Mouse (Mus musculus) liver, embryonic 16.5 days (tissue): ENCODE data around the gene Frmd5. TPM values are rescaled to one million over a fixed set of nuclear protein-coding genes. Genes with fewer than 3 reads are reported as not detected.

ENCODE experiments used
- ATAC-seq: fragments of 200-750 bp; cut with Nextera tagmentation; 2 replicates; pipeline ENCODE4 v1.8.0; 2017; ENCODE audit warnings: low read depth, mild to moderate bottlenecking, moderate number of reproducible peaks, moderate library complexity
- H3K27ac ChIP-seq: fragments of 300-500 bp; sonication (generic); 2 replicates; pipeline ENCODE4 v1.5.1; 2014; ENCODE audit warnings: mild to moderate bottlenecking, low read length
- H3K27me3 ChIP-seq: fragments of 300-500 bp; sonication (generic); 2 replicates; pipeline ENCODE4 v1.6.1; 2014; ENCODE audit warnings: low read depth, low read length, mixed read lengths; ENCODE audit not compliant: control insufficient read depth, insufficient read depth
- H3K36me3 ChIP-seq: fragments of 300-500 bp; sonication (generic); 2 replicates; pipeline ENCODE4 v1.6.1; 2014; ENCODE audit warnings: mild to moderate bottlenecking; ENCODE audit not compliant: control insufficient read depth, insufficient read depth
- H3K4me1 ChIP-seq: fragments of 300-500 bp; sonication (generic); 2 replicates; pipeline ENCODE4 v1.6.1; 2014; ENCODE audit warnings: low read depth, low read length, mixed read lengths; ENCODE audit not compliant: control insufficient read depth
- H3K4me2 ChIP-seq: fragments of 300-500 bp; sonication (generic); 2 replicates; pipeline ENCODE4 v1.6.1; 2014; ENCODE audit warnings: low read depth, low read length, mixed read lengths
- H3K4me3 ChIP-seq: fragments of 300-500 bp; sonication (generic); 2 replicates; pipeline ENCODE4 v1.5.1; 2014; ENCODE audit warnings: low read depth, mild to moderate bottlenecking, low read length
- H3K9ac ChIP-seq: fragments of 300-500 bp; sonication (generic); 2 replicates; pipeline ENCODE4 v1.6.1; 2014; ENCODE audit warnings: low read depth, low read length
- H3K9me3 ChIP-seq: fragments of 300-500 bp; sonication (generic); replicated peaks from 2 replicates; pipeline ENCODE4 v1.6.1; 2016; ENCODE audit warnings: low read length; ENCODE audit not compliant: control insufficient read depth
- whole genome bisulfite sequencing: fragments of 180-500 bp; shearing (Covaris S2); extraction: QIAGEN DNeasy Blood & Tissue Kit; methylation state at CpG from one replicate; pipeline ENCODE4 v1.1.7; 2014; ENCODE audit not compliant: insufficient replicate concordance; 5-methylcytosine and 5-hydroxymethylcytosine counted together
- polyA plus RNA-seq: library from polyadenylated mRNA; unstranded; fragments of >200 nt; fragmentation: Nextera tagmentation; extraction: Ambion mirVana; gene quantifications from 2 replicates; pipeline ENCODE4 v1.2.1, GENCODE M21; 2015

The Frmd5 gene
- polyA plus RNA-seq, 1 experiment from 2014 or later: 0.18 TPM

- no peak for ATAC-seq
- no peaks in the 10 kb centered on the region for H3K27me3 ChIP-seq
- no peaks in the 10 kb centered on the region for H3K4me1 ChIP-seq
- no peak overlapping the region for H3K4me3 ChIP-seq
- H3K9ac ChIP-seq: no peak overlapping the region
- WGBS: 70% methylated on average over 9 of the region's 9 CpGs
- H3K36me3 ChIP-seq: no peaks in the 10 kb centered on the region
- no peak overlapping the region for H3K4me2 ChIP-seq
- H3K27ac ChIP-seq: no peak overlapping the region
- no peaks in the 10 kb centered on the region for H3K9me3 ChIP-seq
These were observed 192.2 kb downstream of the Frmd5 start for GRCm38 (mm10) chr2:121614483-121615198.

GRCm38 (mm10) chr2:121612112-121612511 is 194.8 kb downstream of the Frmd5 start:
- no peak overlapping the region for H3K27ac ChIP-seq
- H3K4me2 ChIP-seq: no peak overlapping the region
- no peaks in the 10 kb centered on the region for H3K27me3 ChIP-seq
- no peak for ATAC-seq
- H3K4me3 ChIP-seq: no peak overlapping the region
- H3K9ac ChIP-seq: no peak overlapping the region
- no peaks in the 10 kb centered on the region for H3K36me3 ChIP-seq
- no peaks in the 10 kb centered on the region for H3K4me1 ChIP-seq
- WGBS: 47% methylated on average over 5 of the region's 5 CpGs
- H3K9me3 ChIP-seq: no peaks in the 10 kb centered on the region

- Histone ChIP-seq H3K4me2 (no peak overlapping the region), H3K9ac (no peak overlapping the region), H3K9me3 (no peaks in the 10 kb centered on the region), H3K4me3 (no peak overlapping the region), H3K4me1 (no peaks in the 10 kb centered on the region), H3K27ac (no peak overlapping the region), H3K27me3 (no peaks in the 10 kb centered on the region), H3K36me3 (no peaks in the 10 kb centered on the region)
- WGBS: 60% methylated on average over 17 of the region's 17 CpGs
- ATAC-seq: no peak
These were observed 196.6 kb downstream of the Frmd5 start for GRCm38 (mm10) chr2:121610008-121610884.

GRCm38 (mm10) chr2:121609141-121609724 is 197.7 kb downstream of the Frmd5 start:
- H3K4me2 ChIP-seq: no peak overlapping the region
- no peaks in the 10 kb centered on the region for H3K36me3 ChIP-seq
- WGBS: 69% methylated on average over 11 of the region's 11 CpGs
- no peak overlapping the region for H3K27ac ChIP-seq
- H3K27me3 ChIP-seq: no peaks in the 10 kb centered on the region
- no peak overlapping the region for H3K4me3 ChIP-seq
- H3K9me3 ChIP-seq: no peaks in the 10 kb centered on the region
- H3K4me1 ChIP-seq: no peaks in the 10 kb centered on the region
- no peak for ATAC-seq
- no peak overlapping the region for H3K9ac ChIP-seq

GRCm38 (mm10) chr2:121602397-121602796 is 204.5 kb downstream of the Frmd5 start:
- WGBS: 69% methylated on average over 4 of the region's 4 CpGs
- Histone ChIP-seq H3K4me2 (no peak overlapping the region), H3K9me3 (no peaks in the 10 kb centered on the region), H3K36me3 (no peaks in the 10 kb centered on the region), H3K4me3 (no peak overlapping the region), H3K27ac (no peak overlapping the region), H3K9ac (no peak overlapping the region), H3K4me1 (no peaks in the 10 kb centered on the region), H3K27me3 (no peaks in the 10 kb centered on the region)
- ATAC-seq: no peak

GRCm38 (mm10) chr2:121601543-121601942 is 205.3 kb downstream of the Frmd5 start:
- no peaks in the 10 kb centered on the region for H3K4me1 ChIP-seq
- no peak overlapping the region for H3K27ac ChIP-seq
- WGBS: 56% methylated on average over 7 of the region's 7 CpGs
- no peak overlapping the region for H3K4me2 ChIP-seq
- H3K9me3 ChIP-seq: no peaks in the 10 kb centered on the region
- no peak for ATAC-seq
- no peak overlapping the region for H3K9ac ChIP-seq
- no peak overlapping the region for H3K4me3 ChIP-seq
- H3K36me3 ChIP-seq: no peaks in the 10 kb centered on the region
- no peaks in the 10 kb centered on the region for H3K27me3 ChIP-seq

GRCm38 (mm10) chr2:121600736-121601135 is 206.2 kb downstream of the Frmd5 start:
- Histone ChIP-seq H3K9me3 (no peaks in the 10 kb centered on the region), H3K27ac (no peak overlapping the region), H3K36me3 (no peaks in the 10 kb centered on the region), H3K27me3 (no peaks in the 10 kb centered on the region), H3K9ac (no peak overlapping the region), H3K4me2 (no peak overlapping the region), H3K4me3 (no peak overlapping the region), H3K4me1 (no peaks in the 10 kb centered on the region)
- WGBS: 69% methylated on average over 8 of the region's 8 CpGs
- no peak for ATAC-seq

GRCm38 (mm10) chr2:121598249-121598648 is 208.6 kb downstream of the Frmd5 start:
- Histone ChIP-seq H3K27ac (no peak overlapping the region), H3K4me2 (no peak overlapping the region), H3K27me3 (no peaks in the 10 kb centered on the region), H3K4me3 (no peak overlapping the region), H3K9ac (no peak overlapping the region), H3K4me1 (peaks cover 6% of the 10 kb centered on the region), H3K9me3 (no peaks in the 10 kb centered on the region), H3K36me3 (no peaks in the 10 kb centered on the region)
- no peak for ATAC-seq
- WGBS: 41% methylated on average over 7 of the region's 7 CpGs

- Histone ChIP-seq H3K4me3 (no peak overlapping the region), H3K4me1 (peaks cover 6% of the 10 kb centered on the region), H3K4me2 (no peak overlapping the region), H3K36me3 (no peaks in the 10 kb centered on the region), H3K9ac (no peak overlapping the region), H3K27me3 (no peaks in the 10 kb centered on the region), H3K27ac (no peak overlapping the region), H3K9me3 (no peaks in the 10 kb centered on the region)
- 52% methylated on average over 2 of the region's 2 CpGs for WGBS
- no peak for ATAC-seq
These were observed 210.3 kb downstream of the Frmd5 start for GRCm38 (mm10) chr2:121596621-121597020.
